Mouse (Mus musculus): ENCODE data around the gene Rnf216. TPM values are rescaled to one million over a fixed set of nuclear protein-coding genes. Genes with fewer than 3 reads are reported as not detected.

The Rnf216 gene
- polyA plus RNA-seq, 1 experiment = 33.7 TPM

- Histone ChIP-seq H3K4me3 (ENCODE audit: insufficient read depth, low read length) (no peak overlapping the region), H3K4me1 (ENCODE audit: control insufficient read depth, insufficient read depth, low read length) (no peaks in the 10 kb centered on the region), H3K27ac (ENCODE audit: insufficient read depth, low read depth, low read length) (no peak overlapping the region)
- TF ChIP-seq POLR2A (IDR thresholded peaks at IDR 0.05; ENCODE audit: borderline replicate concordance, low read depth, low read length) (no peak), CTCF (IDR thresholded peaks at IDR 0.05; ENCODE audit: low read depth, low read length) (no peak)
Measured at GRCm38 (mm10) chr5:142998171-142998570, 114.6 kb downstream of the Rnf216 start.

- no peak for TF ChIP-seq CTCF (IDR thresholded peaks at IDR 0.05; ENCODE audit: low read depth, low read length)
- no peak for TF ChIP-seq POLR2A (IDR thresholded peaks at IDR 0.05; ENCODE audit: borderline replicate concordance, low read depth, low read length)
- Histone ChIP-seq H3K4me1 (ENCODE audit: control insufficient read depth, insufficient read depth, low read length) (no peaks in the 10 kb centered on the region), H3K27ac (ENCODE audit: insufficient read depth, low read depth, low read length) (no peak overlapping the region), H3K4me3 (ENCODE audit: insufficient read depth, low read length) (no peak overlapping the region)
Measured at GRCm38 (mm10) chr5:142997526-142997925, 115.3 kb downstream of the Rnf216 start.

GRCm38 (mm10) chr5:142994746-142995145, 118.0 kb downstream of the Rnf216 start:
- Histone ChIP-seq H3K27ac (ENCODE audit: insufficient read depth, low read depth, low read length) (no peak overlapping the region), H3K4me1 (ENCODE audit: control insufficient read depth, insufficient read depth, low read length) (no peaks in the 10 kb centered on the region)
- TF ChIP-seq POLR2A (IDR thresholded peaks at IDR 0.05; ENCODE audit: borderline replicate concordance, low read depth, low read length) = no peak
- TF ChIP-seq CTCF (IDR thresholded peaks at IDR 0.05; ENCODE audit: low read depth, low read length) = no peak

GRCm38 (mm10) chr5:142989167-142989566, 123.6 kb downstream of the Rnf216 start:
- Histone ChIP-seq H3K4me1 (ENCODE audit: control insufficient read depth, insufficient read depth, low read length) (no peaks in the 10 kb centered on the region), H3K4me3 (ENCODE audit: insufficient read depth, low read length) (no peak overlapping the region), H3K27ac (ENCODE audit: insufficient read depth, low read depth, low read length) (no peak overlapping the region)
- TF ChIP-seq CTCF (IDR thresholded peaks at IDR 0.05; ENCODE audit: low read depth, low read length) = no peak
- no peak for TF ChIP-seq POLR2A (IDR thresholded peaks at IDR 0.05; ENCODE audit: borderline replicate concordance, low read depth, low read length)

More at GRCm38 (mm10) chr5:142994746-142995145, 118.0 kb downstream of the Rnf216 start:
- H3K4me3 ChIP-seq (ENCODE audit: insufficient read depth, low read length) = no peak overlapping the region

GRCm38 (mm10) chr5:142988520-142988919, 124.3 kb downstream of the Rnf216 start:
- no peak overlapping the region for H3K4me3 ChIP-seq (ENCODE audit: insufficient read depth, low read length)
- TF ChIP-seq CTCF (IDR thresholded peaks at IDR 0.05; ENCODE audit: low read depth, low read length) = no peak
- TF ChIP-seq POLR2A (IDR thresholded peaks at IDR 0.05; ENCODE audit: borderline replicate concordance, low read depth, low read length) = no peak

GRCm38 (mm10) chr5:142984271-142984670, 128.5 kb downstream of the Rnf216 start:
- TF ChIP-seq POLR2A (IDR thresholded peaks at IDR 0.05; ENCODE audit: borderline replicate concordance, low read depth, low read length) (no peak), CTCF (IDR thresholded peaks at IDR 0.05; ENCODE audit: low read depth, low read length) (no peak)
- H3K27ac ChIP-seq (ENCODE audit: insufficient read depth, low read depth, low read length) = no peak overlapping the region
- no peaks in the 10 kb centered on the region for H3K4me1 ChIP-seq (ENCODE audit: control insufficient read depth, insufficient read depth, low read length)
- H3K4me3 ChIP-seq (ENCODE audit: insufficient read depth, low read length) = no peak overlapping the region

More at GRCm38 (mm10) chr5:142988520-142988919, 124.3 kb downstream of the Rnf216 start:
- Histone ChIP-seq H3K4me1 (ENCODE audit: control insufficient read depth, insufficient read depth, low read length) (no peaks in the 10 kb centered on the region), H3K27ac (ENCODE audit: insufficient read depth, low read depth, low read length) (no peak overlapping the region)

GRCm38 (mm10) chr5:142983174-142983573, 129.6 kb downstream of the Rnf216 start:
- TF ChIP-seq POLR2A (IDR thresholded peaks at IDR 0.05; ENCODE audit: borderline replicate concordance, low read depth, low read length) (no peak), CTCF (IDR thresholded peaks at IDR 0.05; ENCODE audit: low read depth, low read length) (no peak)
- no peak overlapping the region for H3K27ac ChIP-seq (ENCODE audit: insufficient read depth, low read depth, low read length)

GRCm38 (mm10) chr5:142982046-142982801, 130.6 kb downstream of the Rnf216 start:
- TF ChIP-seq POLR2A (IDR thresholded peaks at IDR 0.05; ENCODE audit: borderline replicate concordance, low read depth, low read length) = no peak
- no peak for TF ChIP-seq CTCF (IDR thresholded peaks at IDR 0.05; ENCODE audit: low read depth, low read length)
- no peak overlapping the region for H3K4me3 ChIP-seq (ENCODE audit: insufficient read depth, low read length)
- H3K27ac ChIP-seq (ENCODE audit: insufficient read depth, low read depth, low read length) = no peak overlapping the region
- no peaks in the 10 kb centered on the region for H3K4me1 ChIP-seq (ENCODE audit: control insufficient read depth, insufficient read depth, low read length)

More at GRCm38 (mm10) chr5:142983174-142983573, 129.6 kb downstream of the Rnf216 start:
- H3K4me3 ChIP-seq (ENCODE audit: insufficient read depth, low read length) = no peak overlapping the region
- H3K4me1 ChIP-seq (ENCODE audit: control insufficient read depth, insufficient read depth, low read length) = no peaks in the 10 kb centered on the region

GRCm38 (mm10) chr5:142976516-142976915, 136.3 kb downstream of the Rnf216 start:
- Histone ChIP-seq H3K27ac (ENCODE audit: insufficient read depth, low read depth, low read length) (no peak overlapping the region), H3K4me3 (ENCODE audit: insufficient read depth, low read length) (no peak overlapping the region), H3K4me1 (ENCODE audit: control insufficient read depth, insufficient read depth, low read length) (no peaks in the 10 kb centered on the region)
- TF ChIP-seq POLR2A (IDR thresholded peaks at IDR 0.05; ENCODE audit: borderline replicate concordance, low read depth, low read length) (no peak), CTCF (IDR thresholded peaks at IDR 0.05; ENCODE audit: low read depth, low read length) (no peak)

GRCm38 (mm10) chr5:142974598-142975121, 138.1 kb downstream of the Rnf216 start:
- no peaks in the 10 kb centered on the region for H3K4me1 ChIP-seq (ENCODE audit: control insufficient read depth, insufficient read depth, low read length)
- H3K4me3 ChIP-seq (ENCODE audit: insufficient read depth, low read length) = no peak overlapping the region
- TF ChIP-seq CTCF (IDR thresholded peaks at IDR 0.05; ENCODE audit: low read depth, low read length) (no peak), POLR2A (IDR thresholded peaks at IDR 0.05; ENCODE audit: borderline replicate concordance, low read depth, low read length) (no peak)

More at GRCm38 (mm10) chr5:142974598-142975121, 138.1 kb downstream of the Rnf216 start:
- H3K27ac ChIP-seq (ENCODE audit: insufficient read depth, low read depth, low read length) = no peak overlapping the region
